Mouse (Mus musculus): Measurements from ENCODE around the gene Ncam1.

DNA sequence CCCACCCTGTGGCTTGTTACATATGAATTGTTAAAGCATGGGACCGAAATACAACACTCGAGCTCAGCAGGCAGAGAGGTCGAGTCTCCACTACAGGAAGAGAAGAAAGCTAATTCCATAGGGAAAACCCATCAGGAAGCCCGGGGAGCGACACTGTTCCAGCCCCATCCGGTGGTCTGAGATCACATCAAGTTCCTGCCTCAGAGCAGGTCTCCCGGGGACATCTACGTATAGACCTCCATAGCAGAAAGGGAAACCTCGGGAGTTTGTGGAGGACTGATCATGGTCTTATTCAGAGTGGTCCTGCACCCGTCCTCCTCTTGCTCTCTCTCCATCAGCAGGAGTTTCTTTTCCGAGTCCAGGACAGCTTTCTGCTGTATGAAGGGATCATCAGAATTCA, 326.6 kb downstream of the Ncam1 start:
- no peak for TF ChIP-seq CTCF (IDR thresholded peaks at IDR 0.05; ENCODE audit: control insufficient read depth, insufficient read depth, low read length)
- TF ChIP-seq POLR2A (IDR thresholded peaks at IDR 0.05; ENCODE audit: borderline replicate concordance, control insufficient read depth, low read depth, low read length) = no peak
